Mouse (Mus musculus): ENCODE measurements at regions not wholly inside any gene's neighbourhood (a gene's known extent, or its start where the extent isn't known, plus 50 kb on each side); places are given as distances from the start of the nearest gene placed in this dataset.
"Not testable (repeated sequence)": the region's sequence is repeated elsewhere in the genome, so short reads cannot be mapped to it uniquely, and the experiment has no call there.

GRCm38 (mm10) chr1:7671566-7671965 lies 2863.9 kb downstream of the Gm37988 start:
- no peak for DNase-seq (ENCODE audit: low spot score)
- no peak overlapping the region for H3K27ac ChIP-seq (replicated peaks)

GRCm38 (mm10) chr1:7709206-7709605 lies 2901.5 kb downstream of the Gm37988 start:
- not testable (repeated sequence) for H3K27me3 ChIP-seq (replicated peaks; ENCODE audit: low read depth, poor library complexity, severe bottlenecking); DNase-seq (ENCODE audit: low spot score); H3K4me1 ChIP-seq; H3K36me3 ChIP-seq (replicated peaks); H3K27ac ChIP-seq (replicated peaks); H3K4me3 ChIP-seq
- H3K9me3 ChIP-seq: peaks cover 11% of the 10 kb centered on the region; the same call in 1 of the 2 replicates
- 84% methylated on average over 6 of the region's 6 CpGs for WGBS

More at GRCm38 (mm10) chr1:7671566-7671965, 2863.9 kb downstream of the Gm37988 start:
- H3K27me3 ChIP-seq (replicated peaks; ENCODE audit: low read depth, poor library complexity, severe bottlenecking): no peaks in the 10 kb centered on the region
- no peaks in the 10 kb centered on the region for H3K9me3 ChIP-seq
- H3K4me3 ChIP-seq: no peak overlapping the region
- H3K4me1 ChIP-seq: no peaks in the 10 kb centered on the region
- no peaks in the 10 kb centered on the region for H3K36me3 ChIP-seq (replicated peaks)

GRCm38 (mm10) chr1:7732725-7733124 lies 2925.0 kb downstream of the Gm37988 start:
- Histone ChIP-seq H3K4me1 (no peaks in the 10 kb centered on the region), H3K4me3 (no peak overlapping the region), H3K36me3 (replicated peaks) (no peaks in the 10 kb centered on the region), H3K9me3 (no peaks in the 10 kb centered on the region), H3K27me3 (replicated peaks; ENCODE audit: low read depth, poor library complexity, severe bottlenecking) (no peaks in the 10 kb centered on the region), H3K27ac (replicated peaks) (no peak overlapping the region)
- WGBS: 56% methylated on average over 1 of the region's 1 CpGs
- no peak for DNase-seq (ENCODE audit: low spot score)

- no peaks in the 10 kb centered on the region for H3K27me3 ChIP-seq (replicated peaks; ENCODE audit: low read depth, poor library complexity, severe bottlenecking)
- no peak for DNase-seq (ENCODE audit: low spot score)
- WGBS: 86% methylated on average over 4 of the region's 4 CpGs
- no peak overlapping the region for H3K4me3 ChIP-seq
- H3K36me3 ChIP-seq (replicated peaks): no peaks in the 10 kb centered on the region
- H3K9me3 ChIP-seq: 0 out of 2 replicates have a peak, but pooled peaks cover 4% of the 10 kb centered on the region
- H3K4me1 ChIP-seq: no peaks in the 10 kb centered on the region
- H3K27ac ChIP-seq (replicated peaks): no peak overlapping the region
Observed at GRCm38 (mm10) chr1:7737331-7737730, 2929.6 kb downstream of the Gm37988 start.

GRCm38 (mm10) chr1:7745887-7746286 lies 2938.2 kb downstream of the Gm37988 start:
- H3K27ac ChIP-seq (replicated peaks): no peak overlapping the region
- 84% methylated on average over 5 of the region's 5 CpGs for WGBS
- H3K9me3 ChIP-seq: 0 out of 2 replicates have a peak, but pooled peaks cover 4% of the 10 kb centered on the region
- no peaks in the 10 kb centered on the region for H3K4me1 ChIP-seq
- no peaks in the 10 kb centered on the region for H3K36me3 ChIP-seq (replicated peaks)
- DNase-seq (ENCODE audit: low spot score): no peak
- H3K27me3 ChIP-seq (replicated peaks; ENCODE audit: low read depth, poor library complexity, severe bottlenecking): no peaks in the 10 kb centered on the region
- H3K4me3 ChIP-seq: no peak overlapping the region

GRCm38 (mm10) chr1:7776720-7777119 lies 2969.0 kb downstream of the Gm37988 start:
- WGBS: 11% methylated on average over 1 of the region's 1 CpGs
- H3K27ac ChIP-seq (replicated peaks): no peak overlapping the region; the same call in 1 of the 2 replicates
- DNase-seq (ENCODE audit: low spot score): no peak

GRCm38 (mm10) chr1:7777191-7778044 lies 2969.7 kb downstream of the Gm37988 start:
- Histone ChIP-seq H3K9me3 (no peaks in the 10 kb centered on the region), H3K4me1 (peaks cover 21% of the 10 kb centered on the region), H3K27me3 (replicated peaks; ENCODE audit: low read depth, poor library complexity, severe bottlenecking) (no peaks in the 10 kb centered on the region), H3K36me3 (replicated peaks) (no peaks in the 10 kb centered on the region), H3K27ac (replicated peaks) (peak overlapping the region; percentile 66), H3K4me3 (0 out of 2 replicates have a peak overlapping the region, but pooled peaks have one; percentile 2)
- WGBS: 7% methylated on average over 11 of the region's 11 CpGs
- peak; percentile 80 for DNase-seq (ENCODE audit: low spot score)

More at GRCm38 (mm10) chr1:7776720-7777119, 2969.0 kb downstream of the Gm37988 start:
- Histone ChIP-seq H3K9me3 (no peaks in the 10 kb centered on the region), H3K27me3 (replicated peaks; ENCODE audit: low read depth, poor library complexity, severe bottlenecking) (no peaks in the 10 kb centered on the region), H3K36me3 (replicated peaks) (no peaks in the 10 kb centered on the region), H3K4me1 (peaks cover 21% of the 10 kb centered on the region), H3K4me3 (no peak overlapping the region)

- not testable (repeated sequence) for DNase-seq (ENCODE audit: low spot score); H3K36me3 ChIP-seq (replicated peaks); H3K4me3 ChIP-seq; H3K27me3 ChIP-seq (replicated peaks; ENCODE audit: low read depth, poor library complexity, severe bottlenecking); H3K9me3 ChIP-seq
- Histone ChIP-seq H3K4me1 (peaks cover 21% of the 10 kb centered on the region), H3K27ac (replicated peaks) (peak overlapping the region; percentile 66; the same call in 1 of the 2 replicates)
- 42% methylated on average over 5 of the region's 5 CpGs for WGBS
Observed at GRCm38 (mm10) chr1:7778045-7778565, 2970.4 kb downstream of the Gm37988 start.

GRCm38 (mm10) chr1:7778657-7779056 lies 2971.0 kb downstream of the Gm37988 start:
- no peaks in the 10 kb centered on the region for H3K27me3 ChIP-seq (replicated peaks; ENCODE audit: low read depth, poor library complexity, severe bottlenecking)
- no peak overlapping the region for H3K4me3 ChIP-seq
- H3K4me1 ChIP-seq: peaks cover 21% of the 10 kb centered on the region
- H3K36me3 ChIP-seq (replicated peaks): no peaks in the 10 kb centered on the region
- no peak overlapping the region for H3K27ac ChIP-seq (replicated peaks)
- WGBS: 77% methylated on average over 2 of the region's 2 CpGs
- no peak for DNase-seq (ENCODE audit: low spot score)
- no peaks in the 10 kb centered on the region for H3K9me3 ChIP-seq

GRCm38 (mm10) chr1:7823969-7824368 lies 3016.3 kb downstream of the Gm37988 start:
- 95% methylated on average over 2 of the region's 2 CpGs for WGBS
- Histone ChIP-seq H3K4me3 (no peak overlapping the region), H3K36me3 (replicated peaks) (no peaks in the 10 kb centered on the region), H3K27ac (replicated peaks) (no peak overlapping the region), H3K4me1 (no peaks in the 10 kb centered on the region), H3K9me3 (no peaks in the 10 kb centered on the region), H3K27me3 (replicated peaks; ENCODE audit: low read depth, poor library complexity, severe bottlenecking) (no peaks in the 10 kb centered on the region)
- DNase-seq (ENCODE audit: low spot score): no peak
